Mouse (Mus musculus) T-helper 17 cell (primary cell): ENCODE measurements around the gene Elmod1.

Experiments
- in situ Hi-C, 2 experiments: fragments of 300-600 bp; cut with MboI, MseI; formaldehyde crosslinking; loops; 1 replicate in 1 of 2; 2 replicates in 1 of 2; pipeline ENCODE4 v1.15.1; 2025; ENCODE audit warnings: high pct_unique_total_duplicates in 2 of 2

Elmod1 gene

GRCm38 (mm10) chr9:53910823-53911222 is 64.3 kb downstream of the Elmod1 start:
- in situ Hi-C loops = loop anchor here in 1 of 2 experiments (10.0 kb wide), 1 partner anchor 1804 kb away; no protein-coding TSS in a partner anchor

DNA sequence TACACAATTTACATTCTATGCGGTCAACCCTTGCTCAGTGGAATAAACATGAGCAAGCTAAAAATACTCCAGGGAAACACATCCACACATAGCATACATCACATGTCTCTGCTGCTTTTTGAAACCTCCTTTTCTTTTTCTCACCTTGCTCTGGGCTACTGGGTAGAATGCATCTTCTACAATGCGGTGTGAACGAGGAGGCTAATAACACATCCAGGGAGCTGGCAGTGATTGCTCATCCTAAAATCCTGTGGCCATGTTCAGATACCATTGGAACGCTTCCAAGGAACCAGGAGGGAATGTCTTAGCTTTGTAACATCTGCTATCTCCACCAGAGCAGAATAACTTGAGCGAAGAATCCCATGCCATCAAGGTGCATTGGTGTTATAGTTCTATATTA is 64.8 kb downstream of the Elmod1 start:
- in situ Hi-C loops = loop anchor here in 1 of 2 experiments (10.0 kb wide), 1 partner anchor 1804 kb away; no protein-coding TSS in a partner anchor

DNA sequence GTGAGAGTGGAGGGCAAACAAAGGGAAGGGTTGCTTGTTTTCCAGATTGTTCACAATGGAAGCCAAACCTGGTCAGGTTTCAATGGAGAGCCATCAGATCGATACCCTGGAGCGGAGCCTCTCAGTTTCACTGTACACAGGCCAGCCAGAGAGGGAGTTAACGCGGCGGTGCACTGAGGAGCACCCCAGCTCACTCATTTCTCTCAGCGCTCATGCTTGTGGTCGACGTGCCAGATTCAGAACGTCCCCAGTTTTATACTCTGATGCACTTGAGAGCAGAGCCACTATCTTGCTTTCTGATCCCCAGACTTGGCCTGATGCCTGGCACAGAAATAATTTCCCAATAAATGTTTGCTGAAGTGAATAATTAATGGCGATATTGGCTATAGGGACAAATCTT is 68.3 kb downstream of the Elmod1 start:
- in situ Hi-C loops = no loop called here

DNA sequence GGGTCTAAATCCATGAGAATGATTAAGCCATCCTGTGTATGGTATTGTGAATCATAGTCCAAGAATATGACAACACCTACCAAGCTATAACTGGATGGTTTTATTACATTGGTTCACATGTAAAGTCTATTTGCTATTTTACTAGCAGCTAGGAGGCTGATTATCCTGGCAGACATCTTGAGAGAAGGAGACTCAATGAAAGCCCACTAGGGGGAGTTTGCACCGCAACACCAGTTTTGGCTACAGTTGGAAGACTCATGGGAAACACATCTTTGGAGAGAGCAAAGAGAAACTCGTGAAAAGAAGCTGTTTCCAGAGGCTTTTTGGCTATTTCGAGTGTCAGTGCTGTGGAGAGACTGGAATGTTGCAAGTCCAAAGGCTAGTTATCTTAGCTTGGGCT is 69.7 kb downstream of the Elmod1 start:
- in situ Hi-C loops = no loop called here

GRCm38 (mm10) chr9:53903215-53903842 is 71.8 kb downstream of the Elmod1 start:
- in situ Hi-C loops = no loop called here

DNA sequence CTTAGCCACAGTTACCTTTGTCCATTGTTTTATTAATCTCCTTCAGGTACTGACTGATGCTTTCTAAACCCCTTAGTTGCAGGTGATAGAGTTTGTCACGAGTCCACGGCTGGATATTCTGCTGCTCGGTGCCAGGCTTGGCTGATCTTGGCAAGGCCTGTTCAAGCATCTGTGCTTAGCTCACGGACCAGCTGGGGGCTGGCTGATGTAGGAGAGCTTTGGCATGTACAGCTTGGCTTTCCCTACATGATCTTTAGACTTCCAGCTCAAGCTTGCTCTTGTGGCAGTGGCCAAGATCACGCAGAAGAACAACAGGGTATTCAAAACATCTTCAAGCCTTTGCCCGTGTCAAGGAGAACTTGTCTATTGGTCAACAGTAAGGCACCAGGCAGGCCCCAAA is 75.3 kb downstream of the Elmod1 start:
- in situ Hi-C loops = loop anchor here in 1 of 2 experiments (25.0 kb wide), 2 partner anchors 988 to 1438 kb away; no protein-coding TSS in a partner anchor

- in situ Hi-C loops = loop anchor here in 1 of 2 experiments (25.0 kb wide), 2 partner anchors 984 to 1434 kb away; no protein-coding TSS in a partner anchor
Observed at GRCm38 (mm10) chr9:53895827-53896226, 79.3 kb downstream of the Elmod1 start.

DNA sequence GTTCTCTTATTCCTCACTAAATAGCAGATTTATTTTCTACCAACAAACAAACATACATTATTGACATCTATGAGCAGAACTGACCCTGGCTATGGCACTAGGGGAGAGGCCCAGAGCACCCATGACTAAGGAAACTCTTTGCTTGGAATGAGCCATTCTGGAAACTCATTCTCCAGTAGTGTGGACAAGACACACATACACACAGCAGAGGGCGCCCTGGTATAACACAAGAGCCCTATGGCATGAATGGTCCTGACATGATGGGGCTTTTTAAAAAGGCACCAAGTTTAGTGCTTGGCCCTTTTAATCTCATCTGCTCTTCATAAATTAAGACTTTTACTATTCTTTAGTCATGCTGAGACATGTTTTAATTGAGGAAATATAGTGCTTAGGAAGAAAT is 85.0 kb downstream of the Elmod1 start:
- in situ Hi-C loops = loop anchor here in 1 of 2 experiments (25.0 kb wide), 2 partner anchors 978 to 1428 kb away; no protein-coding TSS in a partner anchor

GRCm38 (mm10) chr9:53883588-53884280 is 91.4 kb downstream of the Elmod1 start:
- in situ Hi-C loops = loop anchor here in 1 of 2 experiments (25.0 kb wide), 2 partner anchors 971 to 1421 kb away; no protein-coding TSS in a partner anchor

GRCm38 (mm10) chr9:53877423-53877822 is 97.7 kb downstream of the Elmod1 start:
- in situ Hi-C loops = loop anchor here in 1 of 2 experiments (25.0 kb wide), 2 partner anchors 965 to 1415 kb away; no protein-coding TSS in a partner anchor

- in situ Hi-C loops = no loop called here
Observed at GRCm38 (mm10) chr9:53873239-53873638, 101.9 kb downstream of the Elmod1 start.
